Mouse (Mus musculus): Measurements from ENCODE around the gene Cmc1. TPM values are rescaled to one million over a fixed set of nuclear protein-coding genes. Genes with fewer than 3 reads are reported as not detected.

Cmc1 gene
- total RNA-seq, 2 experiments from 2014 or later, result 18.0 to 22.4 TPM

- intact Hi-C loops (cut with DNase I), result loop anchor here (2.0 kb wide), 1 partner anchor 109 kb away; the partner anchor contains the start of gene Cmc1
- no peak for DNase-seq
Measured at GRCm38 (mm10) chr9:118041646-118042045, 108.3 kb downstream of the Cmc1 start.

- no peak for DNase-seq
- intact Hi-C loops (cut with DNase I), result loop anchor here (2.0 kb wide), 1 partner anchor 110 kb away; the partner anchor contains the start of gene Cmc1
Measured at GRCm38 (mm10) chr9:118041022-118041400, 109.0 kb downstream of the Cmc1 start.

- DNase-seq, result peak; percentile 96 to 97
- intact Hi-C loops (cut with DNase I), result loop anchor here (2.0 kb wide), 1 partner anchor 110 kb away; the partner anchor contains the start of gene Cmc1
Measured at GRCm38 (mm10) chr9:118040218-118041021, 109.6 kb downstream of the Cmc1 start, which contains the start of gene Azi2. Gene Azi2, plus strand, starts transcription at chr9:118040499.

- DNase-seq, result no peak
- intact Hi-C loops (cut with DNase I), result no loop called here
Measured at GRCm38 (mm10) chr9:118034990-118035389, 115.0 kb downstream of the Cmc1 start.

- intact Hi-C loops (cut with DNase I), result no loop called here
- no peak for DNase-seq
Measured at GRCm38 (mm10) chr9:118031694-118032093, 118.3 kb downstream of the Cmc1 start.

- intact Hi-C loops (cut with DNase I), result no loop called here
- no peak for DNase-seq
Measured at GRCm38 (mm10) chr9:118030252-118030651, 119.7 kb downstream of the Cmc1 start.

GRCm38 (mm10) chr9:118029490-118029889, 120.5 kb downstream of the Cmc1 start:
- no peak for DNase-seq
- intact Hi-C loops (cut with DNase I), result no loop called here

- intact Hi-C loops (cut with DNase I), result no loop called here
- no peak for DNase-seq
Measured at GRCm38 (mm10) chr9:118024966-118025365, 125.0 kb downstream of the Cmc1 start.

Other genes with a start within 250 kb of the Cmc1 start
- gene Azi2, start 109.7 kb downstream of the Cmc1 start, total RNA-seq (2021), result 10 to 100 TPM; 29.7 to 38.7 TPM